Mouse (Mus musculus) thymus, adult 2 months (tissue): ENCODE measurements at regions not wholly inside any gene's neighbourhood (a gene's known extent, or its start where the extent isn't known, plus 50 kb on each side); places are given as distances from the start of the nearest gene placed in this dataset.

ENCODE experiments used
- CTCF ChIP-seq: fragments of 200-500 bp; IDR thresholded peaks from 2 replicates; pipeline ENCODE4 v1.5.1; 2012; ENCODE audit warnings: mild to moderate bottlenecking, control low read depth, low read length, moderate library complexity, borderline replicate concordance; ENCODE audit not compliant: control insufficient read depth, poor library complexity, insufficient read depth; ENCODE audit errors: extremely low read depth
- POLR2A ChIP-seq: fragments of 200-500 bp; IDR thresholded peaks from 2 replicates; pipeline ENCODE4 v1.6.1; 2012; ENCODE audit warnings: mild to moderate bottlenecking, low read length, control low read depth, moderate library complexity; ENCODE audit not compliant: control insufficient read depth, poor library complexity, insufficient read depth; ENCODE audit errors: extremely low read depth

- TF ChIP-seq CTCF: no peak
- no peak for TF ChIP-seq POLR2A
These were observed 234.7 kb upstream of the Gm12728 start for GRCm38 (mm10) chr4:105554994-105555393.
